Mouse (Mus musculus): ENCODE results near the gene Sp110. TPM values are rescaled to one million over a fixed set of nuclear protein-coding genes. Genes with fewer than 3 reads are reported as not detected.

Gene Sp110
- polyA plus RNA-seq, 1 experiment: not detected

Other genes with a start within 250 kb of the Sp110 start
- not detected for gene G530012D18Rik, start 23.1 kb downstream of the Sp110 start, polyA plus RNA-seq (2012; fragmentation: generic; extraction: Trizol)
- gene Sp140, start 1.6 kb upstream of the Sp110 start, polyA plus RNA-seq (2012; fragmentation: generic; extraction: Trizol): 0.20 TPM
- gene Sp100, start 51.2 kb upstream of the Sp110 start, polyA plus RNA-seq (2012; fragmentation: generic; extraction: Trizol): 0.14 TPM
- 0.02 TPM for gene A630001G21Rik, start 179.8 kb upstream of the Sp110 start, polyA plus RNA-seq (2012; fragmentation: generic; extraction: Trizol)
- gene Cab39, start 194.6 kb upstream of the Sp110 start, polyA plus RNA-seq (2012; fragmentation: generic; extraction: Trizol): 29.0 TPM